Mouse (Mus musculus): ENCODE results near the gene Fry. TPM values are rescaled to one million over a fixed set of nuclear protein-coding genes. Genes with fewer than 3 reads are reported as not detected.

The Fry gene
- polyA plus RNA-seq, 1 experiment from 2014 or later, result 15.2 TPM

DNA sequence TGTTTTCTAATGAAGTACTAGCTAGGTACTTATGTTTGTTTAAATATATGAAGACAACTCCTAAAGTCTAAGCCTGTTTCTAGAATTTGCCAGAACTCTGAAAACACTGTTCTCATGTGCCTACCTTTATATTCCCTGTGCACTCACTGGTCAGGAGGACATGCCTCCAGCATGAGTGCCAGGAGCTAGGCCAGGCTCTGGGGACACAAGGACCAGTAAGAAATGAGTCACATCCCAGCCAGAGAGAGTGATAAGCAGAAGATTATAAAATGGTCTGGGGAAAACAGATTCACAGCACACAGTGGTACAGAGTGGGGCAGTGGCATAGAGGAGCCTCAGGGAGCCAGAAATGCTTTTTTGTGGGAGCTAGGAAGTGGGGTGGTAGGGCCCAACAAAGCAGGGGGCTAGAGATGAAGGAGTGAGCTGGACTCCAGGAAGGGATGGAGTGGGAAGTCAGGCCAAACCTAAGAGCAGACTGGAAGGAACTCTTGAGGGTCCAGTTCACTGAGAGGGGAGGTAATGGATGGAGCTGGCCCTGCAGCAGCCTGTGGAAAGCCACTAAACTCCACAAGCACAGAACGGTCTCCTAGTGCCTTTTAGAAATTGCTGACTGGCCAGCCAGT, 62.7 kb downstream of the Fry start:
- 65% methylated on average over 1 of the region's 1 CpGs for WGBS
- no peak overlapping the region for H3K27ac ChIP-seq (ENCODE audit: low read length)
- H3K4me3 ChIP-seq (ENCODE audit: low read depth, low read length), result no peak overlapping the region
- no peaks in the 10 kb centered on the region for H3K27me3 ChIP-seq (ENCODE audit: control insufficient read depth, insufficient read depth, low read length)
- H3K9me3 ChIP-seq (ENCODE audit: control insufficient read depth, low read depth, low read length), result no peaks in the 10 kb centered on the region
- no peak overlapping the region for H3K9ac ChIP-seq (replicated peaks; ENCODE audit: low read depth, low read length)
- no peak overlapping the region for H3K4me2 ChIP-seq (replicated peaks; ENCODE audit: low read depth, low read length)
- no peak for ATAC-seq (ENCODE audit: insufficient number of reproducible peaks, insufficient read depth, low FRiP score, low read depth)
- no peaks in the 10 kb centered on the region for H3K36me3 ChIP-seq (ENCODE audit: control insufficient read depth, insufficient read depth, low read length)
- H3K4me1 ChIP-seq (ENCODE audit: control insufficient read depth, insufficient read depth, low read length), result no peaks in the 10 kb centered on the region

DNA sequence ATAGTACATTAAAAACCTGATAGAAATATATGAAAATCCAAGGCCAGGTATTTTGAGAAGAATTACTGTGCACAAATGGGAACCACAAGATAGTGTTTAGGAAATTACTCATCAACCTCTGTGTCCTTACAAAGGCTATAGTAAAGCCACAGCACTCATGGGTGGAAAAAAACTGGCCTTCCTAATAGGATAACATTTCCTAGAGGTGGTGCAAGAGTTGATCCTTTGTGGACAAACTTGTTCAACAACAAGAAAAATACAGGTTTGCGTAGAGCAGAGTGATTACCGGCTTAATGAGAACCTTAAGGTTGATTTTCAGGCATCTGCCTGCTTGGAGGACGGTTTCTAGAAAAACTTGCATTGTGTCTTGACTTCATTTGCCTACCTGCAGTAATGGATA, 66.5 kb downstream of the Fry start:
- H3K36me3 ChIP-seq (ENCODE audit: control insufficient read depth, insufficient read depth, low read length), result no peaks in the 10 kb centered on the region
- WGBS, result 89% methylated on average over 3 of the region's 3 CpGs
- H3K9ac ChIP-seq (replicated peaks; ENCODE audit: low read depth, low read length), result no peak overlapping the region
- no peaks in the 10 kb centered on the region for H3K27me3 ChIP-seq (ENCODE audit: control insufficient read depth, insufficient read depth, low read length)
- H3K27ac ChIP-seq (ENCODE audit: low read length), result no peak overlapping the region
- no peak overlapping the region for H3K4me3 ChIP-seq (ENCODE audit: low read depth, low read length)
- no peak for ATAC-seq (ENCODE audit: insufficient number of reproducible peaks, insufficient read depth, low FRiP score, low read depth)
- no peaks in the 10 kb centered on the region for H3K4me1 ChIP-seq (ENCODE audit: control insufficient read depth, insufficient read depth, low read length)
- H3K4me2 ChIP-seq (replicated peaks; ENCODE audit: low read depth, low read length), result no peak overlapping the region
- no peaks in the 10 kb centered on the region for H3K9me3 ChIP-seq (ENCODE audit: control insufficient read depth, low read depth, low read length)

DNA sequence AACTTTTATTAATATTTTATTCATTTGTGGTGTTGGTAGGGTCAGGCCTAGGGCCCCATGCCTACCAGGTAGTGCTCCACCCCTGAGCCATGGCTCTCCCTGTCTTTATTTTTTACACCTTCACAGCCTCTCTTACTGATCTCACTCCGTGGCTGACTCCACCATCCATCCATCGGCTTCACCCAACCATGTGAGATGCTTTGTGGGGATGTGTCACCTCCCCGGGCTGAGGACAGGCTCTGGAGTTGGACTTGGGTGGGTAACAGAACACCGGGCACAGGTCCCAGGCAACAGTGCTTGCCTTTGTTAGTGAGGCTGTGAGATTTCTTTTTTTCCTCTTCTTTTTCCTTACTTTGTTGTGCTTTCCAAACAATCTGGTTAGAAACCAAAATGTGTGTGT, 67.7 kb downstream of the Fry start:
- no peak overlapping the region for H3K27ac ChIP-seq (ENCODE audit: low read length)
- no peak overlapping the region for H3K9ac ChIP-seq (replicated peaks; ENCODE audit: low read depth, low read length)
- 85% methylated on average over 4 of the region's 4 CpGs for WGBS
- no peak overlapping the region for H3K4me3 ChIP-seq (ENCODE audit: low read depth, low read length)
- H3K36me3 ChIP-seq (ENCODE audit: control insufficient read depth, insufficient read depth, low read length), result no peaks in the 10 kb centered on the region
- no peaks in the 10 kb centered on the region for H3K27me3 ChIP-seq (ENCODE audit: control insufficient read depth, insufficient read depth, low read length)
- H3K4me2 ChIP-seq (replicated peaks; ENCODE audit: low read depth, low read length), result no peak overlapping the region
- no peak for ATAC-seq (ENCODE audit: insufficient number of reproducible peaks, insufficient read depth, low FRiP score, low read depth)
- H3K9me3 ChIP-seq (ENCODE audit: control insufficient read depth, low read depth, low read length), result no peaks in the 10 kb centered on the region
- H3K4me1 ChIP-seq (ENCODE audit: control insufficient read depth, insufficient read depth, low read length), result no peaks in the 10 kb centered on the region

DNA sequence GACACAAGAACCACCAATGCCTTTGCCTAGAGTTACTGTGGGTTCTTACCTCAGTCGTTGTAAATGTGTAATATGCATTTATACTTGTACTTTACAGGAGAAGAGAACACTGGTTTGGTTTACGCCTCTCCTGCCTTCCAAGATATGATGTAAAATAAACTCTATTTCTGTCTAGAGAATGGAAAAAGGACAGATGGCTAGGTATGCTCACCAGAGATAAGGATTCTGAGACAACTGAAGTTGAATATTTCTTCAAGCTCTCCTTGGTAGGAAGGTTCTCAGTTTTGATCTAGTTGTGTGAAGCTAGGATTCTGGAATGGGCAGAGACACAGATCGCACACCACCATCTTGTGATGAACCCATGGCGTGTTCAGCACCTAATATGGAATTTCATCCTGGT, 68.2 kb downstream of the Fry start:
- Histone ChIP-seq H3K4me3 (ENCODE audit: low read depth, low read length) (no peak overlapping the region), H3K27me3 (ENCODE audit: control insufficient read depth, insufficient read depth, low read length) (no peaks in the 10 kb centered on the region), H3K9ac (replicated peaks; ENCODE audit: low read depth, low read length) (no peak overlapping the region), H3K4me2 (replicated peaks; ENCODE audit: low read depth, low read length) (no peak overlapping the region), H3K4me1 (ENCODE audit: control insufficient read depth, insufficient read depth, low read length) (no peaks in the 10 kb centered on the region), H3K27ac (ENCODE audit: low read length) (no peak overlapping the region), H3K9me3 (ENCODE audit: control insufficient read depth, low read depth, low read length) (no peaks in the 10 kb centered on the region), H3K36me3 (ENCODE audit: control insufficient read depth, insufficient read depth, low read length) (no peaks in the 10 kb centered on the region)
- no peak for ATAC-seq (ENCODE audit: insufficient number of reproducible peaks, insufficient read depth, low FRiP score, low read depth)
- 92% methylated on average over 4 of the region's 4 CpGs for WGBS

DNA sequence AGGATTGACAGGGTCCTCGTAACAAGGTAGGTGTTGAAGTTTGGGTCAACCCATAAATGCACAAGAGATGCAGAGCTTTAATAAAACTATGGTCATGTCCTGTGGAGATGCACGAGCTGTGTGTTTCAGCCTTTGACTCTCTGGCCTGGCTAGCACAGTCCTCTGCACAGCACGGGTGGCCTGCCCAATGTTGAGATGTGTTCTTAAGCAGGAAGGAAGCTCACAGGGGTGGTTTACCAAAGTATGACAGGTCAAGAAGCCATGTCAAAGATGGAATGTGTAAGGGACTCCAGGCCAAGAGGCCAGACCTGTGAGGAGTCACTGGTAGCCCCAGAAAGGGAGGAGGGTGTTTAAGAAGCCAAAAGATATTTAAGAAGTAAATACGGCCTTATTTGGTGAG, 69.6 kb downstream of the Fry start:
- H3K9me3 ChIP-seq (ENCODE audit: control insufficient read depth, low read depth, low read length), result no peaks in the 10 kb centered on the region
- H3K4me2 ChIP-seq (replicated peaks; ENCODE audit: low read depth, low read length), result no peak overlapping the region
- H3K4me3 ChIP-seq (ENCODE audit: low read depth, low read length), result no peak overlapping the region
- no peaks in the 10 kb centered on the region for H3K4me1 ChIP-seq (ENCODE audit: control insufficient read depth, insufficient read depth, low read length)
- no peaks in the 10 kb centered on the region for H3K27me3 ChIP-seq (ENCODE audit: control insufficient read depth, insufficient read depth, low read length)
- no peaks in the 10 kb centered on the region for H3K36me3 ChIP-seq (ENCODE audit: control insufficient read depth, insufficient read depth, low read length)
- 83% methylated on average over 4 of the region's 4 CpGs for WGBS
- H3K9ac ChIP-seq (replicated peaks; ENCODE audit: low read depth, low read length), result no peak overlapping the region
- no peak overlapping the region for H3K27ac ChIP-seq (ENCODE audit: low read length)
- no peak for ATAC-seq (ENCODE audit: insufficient number of reproducible peaks, insufficient read depth, low FRiP score, low read depth)

DNA sequence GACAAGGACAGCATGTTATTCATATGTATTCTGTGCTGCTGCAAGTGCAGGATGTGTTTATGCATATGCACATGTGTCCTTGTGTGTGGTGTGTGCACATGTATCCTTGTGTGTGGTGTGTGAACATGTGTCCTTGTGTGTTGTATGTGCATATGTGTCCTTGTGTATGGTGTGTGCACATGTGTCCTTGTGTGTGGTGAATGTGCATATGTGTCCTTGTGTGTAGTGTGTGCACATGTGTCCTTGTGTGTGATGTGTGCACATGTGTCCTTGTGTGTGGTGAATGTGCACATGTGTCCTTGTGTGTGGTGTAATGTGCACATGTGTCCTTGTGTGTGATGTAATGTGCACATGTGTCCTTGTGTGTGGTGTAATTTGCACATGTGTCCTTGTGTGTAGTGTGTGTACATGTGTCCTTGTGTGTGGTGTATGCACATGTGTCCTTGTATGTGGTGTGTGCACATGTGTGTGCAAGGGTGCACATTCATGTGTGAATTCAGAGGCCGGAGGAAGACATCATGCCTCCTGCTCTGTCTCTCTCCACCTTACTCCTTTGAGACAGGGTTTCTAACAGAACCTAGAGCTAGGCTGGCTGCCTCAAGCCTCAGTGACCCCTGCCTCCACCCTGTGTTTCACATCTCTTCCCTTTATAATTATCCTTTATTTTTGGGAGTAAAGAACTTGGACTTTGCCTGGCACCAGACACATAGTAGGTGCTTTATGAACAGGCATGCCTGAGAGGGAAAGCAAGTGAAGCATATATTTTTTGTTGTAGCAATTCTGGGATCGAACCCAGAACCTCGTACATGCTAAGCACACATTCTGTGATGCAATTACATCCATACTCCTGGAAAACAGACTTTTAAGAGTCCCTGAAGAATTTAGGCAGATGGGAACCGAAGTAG, 72.3 kb downstream of the Fry start:
- ATAC-seq (ENCODE audit: insufficient number of reproducible peaks, insufficient read depth, low FRiP score, low read depth), result no peak
- Histone ChIP-seq H3K9ac (replicated peaks; ENCODE audit: low read depth, low read length) (no peak overlapping the region), H3K27me3 (ENCODE audit: control insufficient read depth, insufficient read depth, low read length) (no peaks in the 10 kb centered on the region), H3K27ac (ENCODE audit: low read length) (no peak overlapping the region), H3K4me1 (ENCODE audit: control insufficient read depth, insufficient read depth, low read length) (no peaks in the 10 kb centered on the region), H3K9me3 (ENCODE audit: control insufficient read depth, low read depth, low read length) (no peaks in the 10 kb centered on the region), H3K36me3 (ENCODE audit: control insufficient read depth, insufficient read depth, low read length) (no peaks in the 10 kb centered on the region), H3K4me3 (ENCODE audit: low read depth, low read length) (no peak overlapping the region), H3K4me2 (replicated peaks; ENCODE audit: low read depth, low read length) (no peak overlapping the region)
- 96% methylated on average over 4 of the region's 4 CpGs for WGBS

DNA sequence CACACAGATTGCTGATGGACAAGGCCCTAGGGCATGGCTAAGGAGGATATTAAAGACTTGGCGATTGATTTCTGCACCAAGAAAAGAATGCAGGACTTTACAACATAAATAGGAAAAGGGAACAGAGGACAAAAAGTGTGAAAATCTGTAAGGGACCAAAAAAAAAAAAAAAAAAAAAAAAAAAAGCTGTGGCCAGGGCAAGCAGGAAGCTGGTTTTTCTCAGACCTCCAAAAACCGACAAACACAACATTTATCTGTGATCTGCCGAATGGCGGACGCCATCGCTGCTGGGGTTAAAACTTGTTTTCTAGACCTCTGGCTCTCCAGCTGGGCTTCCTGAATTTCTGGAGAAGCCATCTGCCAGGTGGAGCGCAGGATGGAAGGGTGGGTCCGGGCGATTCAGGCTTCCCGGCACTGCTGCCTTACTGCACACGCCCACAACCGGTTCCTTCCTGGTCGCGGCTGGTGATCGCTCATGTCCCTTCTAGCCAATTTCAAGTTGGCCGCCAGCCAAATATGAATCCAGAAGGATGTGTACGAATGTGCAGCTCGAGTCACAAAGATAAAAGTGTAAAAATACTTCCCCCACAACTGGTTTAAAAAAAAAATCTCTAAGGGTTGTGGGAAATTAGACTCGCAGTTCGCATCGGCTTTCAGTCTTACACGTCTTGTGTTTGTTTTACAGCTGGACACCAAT, 77.2 kb downstream of the Fry start:
- H3K27ac ChIP-seq (ENCODE audit: low read length), result peak overlapping the region; percentile 4
- no peaks in the 10 kb centered on the region for H3K9me3 ChIP-seq (ENCODE audit: control insufficient read depth, low read depth, low read length)
- 0 out of 2 replicates have a peak, but pooled peaks cover 8% of the 10 kb centered on the region for H3K4me1 ChIP-seq (ENCODE audit: control insufficient read depth, insufficient read depth, low read length)
- H3K36me3 ChIP-seq (ENCODE audit: control insufficient read depth, insufficient read depth, low read length), result no peaks in the 10 kb centered on the region
- WGBS, result 4% methylated on average over 22 of the region's 22 CpGs
- H3K27me3 ChIP-seq (ENCODE audit: control insufficient read depth, insufficient read depth, low read length), result no peaks in the 10 kb centered on the region
- peak overlapping the region; percentile 62 for H3K4me2 ChIP-seq (replicated peaks; ENCODE audit: low read depth, low read length)
- 0 out of 2 replicates have a peak overlapping the region, but pooled peaks have one; percentile 10 for H3K9ac ChIP-seq (replicated peaks; ENCODE audit: low read depth, low read length)
- ATAC-seq (ENCODE audit: insufficient number of reproducible peaks, insufficient read depth, low FRiP score, low read depth), result peak; percentile 83
- H3K4me3 ChIP-seq (ENCODE audit: low read depth, low read length), result peak overlapping the region; percentile 32

DNA sequence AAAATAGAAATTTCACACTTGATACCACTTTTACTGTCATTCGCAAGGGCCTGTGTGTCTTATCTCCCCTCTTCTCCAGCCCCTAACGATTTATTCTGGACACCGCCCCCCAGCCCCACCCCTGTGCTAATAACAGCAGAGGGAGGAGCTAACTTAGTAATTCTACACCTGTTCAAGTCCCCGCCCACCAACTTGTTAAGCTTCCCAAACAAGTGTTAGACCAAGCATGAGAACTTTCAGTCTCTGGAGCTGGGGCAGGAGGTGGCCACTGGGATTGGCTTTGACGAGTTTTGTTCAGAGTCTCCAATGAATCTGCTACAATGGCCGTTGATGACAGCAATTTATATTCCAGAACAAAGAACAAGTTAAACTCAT, 77.8 kb downstream of the Fry start:
- H3K9me3 ChIP-seq (ENCODE audit: control insufficient read depth, low read depth, low read length), result no peaks in the 10 kb centered on the region
- 0 out of 2 replicates have a peak overlapping the region, but pooled peaks have one; percentile 10 for H3K9ac ChIP-seq (replicated peaks; ENCODE audit: low read depth, low read length)
- H3K4me2 ChIP-seq (replicated peaks; ENCODE audit: low read depth, low read length), result peak overlapping the region; percentile 62
- H3K4me1 ChIP-seq (ENCODE audit: control insufficient read depth, insufficient read depth, low read length), result 0 out of 2 replicates have a peak, but pooled peaks cover 8% of the 10 kb centered on the region
- ATAC-seq (ENCODE audit: insufficient number of reproducible peaks, insufficient read depth, low FRiP score, low read depth), result peak; percentile 79
- no peaks in the 10 kb centered on the region for H3K36me3 ChIP-seq (ENCODE audit: control insufficient read depth, insufficient read depth, low read length)
- no peaks in the 10 kb centered on the region for H3K27me3 ChIP-seq (ENCODE audit: control insufficient read depth, insufficient read depth, low read length)
- H3K27ac ChIP-seq (ENCODE audit: low read length), result peak overlapping the region; percentile 4
- 2% methylated on average over 6 of the region's 6 CpGs for whole genome bisulfite sequencing
- H3K4me3 ChIP-seq (ENCODE audit: low read depth, low read length), result peak overlapping the region; percentile 32

Measured in stomach, embryonic 14.5 days (tissue).